Mouse (Mus musculus): ENCODE measurements around the gene 4930469K13Rik. TPM values are rescaled to one million over a fixed set of nuclear protein-coding genes. Genes with fewer than 3 reads are reported as not detected.

The 4930469K13Rik gene
- polyA plus RNA-seq, 1 experiment from 2014 or later, result not detected

DNA sequence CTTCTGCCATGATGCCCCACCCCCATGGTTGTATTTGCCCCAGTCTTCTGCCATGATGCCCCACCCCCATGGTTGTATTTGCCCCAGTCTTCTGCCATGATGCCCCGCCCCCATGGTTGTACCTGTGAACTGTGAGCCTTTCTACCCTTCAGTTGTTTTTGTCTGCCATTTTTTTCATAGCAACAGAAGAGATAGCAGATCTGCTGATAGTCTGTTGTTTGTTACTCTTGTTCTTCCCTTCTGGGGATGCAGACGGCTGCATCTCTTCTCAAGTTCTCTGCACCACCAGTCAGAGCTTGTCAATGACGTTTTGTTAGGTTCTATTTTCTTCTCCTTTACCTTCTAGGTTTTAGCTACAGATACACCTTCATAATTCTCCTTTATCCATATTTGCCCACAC, 19.2 kb upstream of the 4930469K13Rik start:
- Histone ChIP-seq H3K4me3 (ENCODE audit: low read length) (no peak overlapping the region), H3K27me3 (ENCODE audit: insufficient read depth, low read length) (no peaks in the 10 kb centered on the region), H3K9me3 (ENCODE audit: low read length) (no peaks in the 10 kb centered on the region), H3K4me1 (ENCODE audit: insufficient read depth, low read length) (no peaks in the 10 kb centered on the region), H3K36me3 (ENCODE audit: insufficient read depth, low read length) (no peaks in the 10 kb centered on the region), H3K4me2 (replicated peaks; ENCODE audit: low read depth, low read length) (no peak overlapping the region), H3K9ac (replicated peaks; ENCODE audit: low read length) (no peak overlapping the region), H3K27ac (ENCODE audit: low read length) (no peak overlapping the region)
- 77% methylated on average over 3 of the region's 3 CpGs for WGBS
- no peak for ATAC-seq (ENCODE audit: low FRiP score, low TSS enrichment)

DNA sequence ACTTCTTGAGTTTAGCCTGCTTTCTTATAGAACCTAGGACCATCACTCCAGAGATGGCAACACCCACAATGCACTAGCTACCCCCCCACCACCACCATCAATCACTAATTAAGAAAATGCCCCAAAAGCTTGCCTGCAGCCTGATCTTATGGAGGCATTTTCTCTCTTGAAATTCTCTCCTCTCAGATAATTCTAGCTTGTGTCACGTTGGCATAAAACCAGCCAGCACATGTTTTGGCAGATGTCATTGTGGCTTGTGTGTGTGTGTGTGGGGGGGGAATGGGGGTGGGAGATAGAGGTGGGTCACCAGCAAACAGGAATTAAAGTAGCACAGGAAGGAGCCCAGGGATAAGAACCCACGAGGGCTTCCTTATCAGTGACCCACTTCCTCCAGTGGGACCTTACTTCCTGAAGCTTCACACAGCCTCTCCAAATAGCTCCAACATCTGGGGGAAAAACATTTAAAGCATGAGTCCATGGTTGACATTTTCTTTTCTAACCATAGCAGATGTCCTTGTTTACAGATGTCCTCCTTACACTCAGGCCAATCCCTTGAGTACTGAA, 18.3 kb upstream of the 4930469K13Rik start:
- Histone ChIP-seq H3K36me3 (ENCODE audit: insufficient read depth, low read length) (no peaks in the 10 kb centered on the region), H3K9ac (replicated peaks; ENCODE audit: low read length) (no peak overlapping the region), H3K27ac (ENCODE audit: low read length) (no peak overlapping the region), H3K4me2 (replicated peaks; ENCODE audit: low read depth, low read length) (no peak overlapping the region), H3K4me3 (ENCODE audit: low read length) (no peak overlapping the region), H3K4me1 (ENCODE audit: insufficient read depth, low read length) (no peaks in the 10 kb centered on the region), H3K27me3 (ENCODE audit: insufficient read depth, low read length) (no peaks in the 10 kb centered on the region), H3K9me3 (ENCODE audit: low read length) (no peaks in the 10 kb centered on the region)
- 50% methylated on average over 2 of the region's 2 CpGs for WGBS
- no peak; the same call in 1 of the 2 replicates for ATAC-seq (ENCODE audit: low FRiP score, low TSS enrichment)

DNA sequence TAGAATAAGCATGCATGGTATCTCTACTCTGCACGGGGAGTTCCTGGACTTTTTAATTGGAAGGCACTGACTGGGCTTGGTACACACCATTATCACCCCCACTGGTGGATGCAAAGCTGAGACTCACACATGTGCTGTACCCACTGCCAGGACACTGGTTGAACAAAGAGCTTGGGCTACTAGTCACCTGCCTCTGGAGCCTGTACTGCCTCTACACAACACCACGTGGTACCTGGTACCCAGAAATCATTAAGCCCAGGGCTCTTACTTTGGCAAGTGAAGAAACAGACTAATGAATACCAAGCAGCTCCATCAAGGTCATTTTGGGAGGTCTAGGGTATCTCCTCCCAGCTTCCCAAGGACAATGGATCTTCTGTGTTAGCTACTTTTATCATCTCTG, 15.4 kb upstream of the 4930469K13Rik start:
- Histone ChIP-seq H3K9me3 (ENCODE audit: low read length) (no peaks in the 10 kb centered on the region), H3K36me3 (ENCODE audit: insufficient read depth, low read length) (no peaks in the 10 kb centered on the region), H3K27me3 (ENCODE audit: insufficient read depth, low read length) (no peaks in the 10 kb centered on the region), H3K4me2 (replicated peaks; ENCODE audit: low read depth, low read length) (no peak overlapping the region), H3K4me1 (ENCODE audit: insufficient read depth, low read length) (no peaks in the 10 kb centered on the region), H3K9ac (replicated peaks; ENCODE audit: low read length) (no peak overlapping the region), H3K4me3 (ENCODE audit: low read length) (no peak overlapping the region), H3K27ac (ENCODE audit: low read length) (no peak overlapping the region)
- no peak for ATAC-seq (ENCODE audit: low FRiP score, low TSS enrichment)
- WGBS, result 61% methylated on average over 2 of the region's 2 CpGs

DNA sequence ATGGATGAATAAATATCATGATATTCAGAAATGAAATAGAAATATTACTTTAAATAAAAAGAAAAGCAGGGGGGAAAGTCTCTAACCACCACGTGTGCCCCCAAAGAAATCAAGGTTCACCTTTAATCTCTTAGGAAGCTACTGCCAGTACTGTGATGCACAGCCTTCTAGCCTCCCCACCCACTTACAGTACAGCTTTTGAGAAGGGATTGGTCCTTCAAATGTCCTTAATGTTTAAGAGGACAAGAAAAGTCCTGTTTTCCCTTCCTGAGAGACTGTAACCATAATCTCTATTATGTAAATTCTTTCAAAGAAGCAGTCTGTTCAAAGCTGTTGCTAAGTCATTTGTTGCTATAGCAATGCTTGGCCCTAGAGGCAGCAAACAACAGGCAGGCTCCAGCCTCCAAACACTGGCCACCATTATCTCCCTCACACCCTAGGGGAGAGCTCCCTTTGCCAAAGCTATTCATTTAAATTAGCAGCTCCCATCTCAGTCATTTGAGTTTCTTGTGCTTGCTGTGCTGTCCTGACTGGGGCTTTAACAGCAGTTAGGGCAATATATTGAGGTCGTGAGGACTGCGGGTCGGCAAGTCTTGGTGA, 14.5 kb upstream of the 4930469K13Rik start:
- ATAC-seq (ENCODE audit: low FRiP score, low TSS enrichment), result 0 out of 2 replicates have a peak, but pooled peaks have one; percentile 59
- Histone ChIP-seq H3K9me3 (ENCODE audit: low read length) (no peaks in the 10 kb centered on the region), H3K27me3 (ENCODE audit: insufficient read depth, low read length) (no peaks in the 10 kb centered on the region), H3K4me1 (ENCODE audit: insufficient read depth, low read length) (no peaks in the 10 kb centered on the region), H3K9ac (replicated peaks; ENCODE audit: low read length) (no peak overlapping the region), H3K4me2 (replicated peaks; ENCODE audit: low read depth, low read length) (no peak overlapping the region), H3K27ac (ENCODE audit: low read length) (no peak overlapping the region), H3K36me3 (ENCODE audit: insufficient read depth, low read length) (no peaks in the 10 kb centered on the region), H3K4me3 (ENCODE audit: low read length) (no peak overlapping the region)
- 33% methylated on average over 4 of the region's 4 CpGs for WGBS

DNA sequence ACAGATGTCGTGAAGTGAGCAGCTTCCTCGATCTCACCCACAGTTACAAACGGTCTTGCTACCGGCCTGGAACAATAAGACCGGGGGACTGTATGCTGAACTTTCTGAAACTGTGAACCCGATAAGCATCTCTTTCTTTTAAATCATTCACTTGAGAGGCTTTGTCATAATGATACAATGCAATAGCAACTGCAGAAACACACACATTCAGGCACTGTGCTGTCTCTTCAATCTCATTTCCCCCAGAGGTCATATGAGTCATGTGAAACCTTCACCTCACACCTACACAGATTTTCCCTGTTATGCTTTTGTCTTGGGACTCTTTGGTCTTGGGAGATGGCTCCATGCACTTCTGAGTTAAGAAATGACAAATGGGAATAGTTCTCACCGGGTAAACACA, 13.6 kb upstream of the 4930469K13Rik start:
- Histone ChIP-seq H3K36me3 (ENCODE audit: insufficient read depth, low read length) (no peaks in the 10 kb centered on the region), H3K27ac (ENCODE audit: low read length) (no peak overlapping the region), H3K4me3 (ENCODE audit: low read length) (no peak overlapping the region), H3K9me3 (ENCODE audit: low read length) (no peaks in the 10 kb centered on the region), H3K9ac (replicated peaks; ENCODE audit: low read length) (no peak overlapping the region), H3K4me2 (replicated peaks; ENCODE audit: low read depth, low read length) (no peak overlapping the region), H3K4me1 (ENCODE audit: insufficient read depth, low read length) (no peaks in the 10 kb centered on the region), H3K27me3 (ENCODE audit: insufficient read depth, low read length) (no peaks in the 10 kb centered on the region)
- no peak for ATAC-seq (ENCODE audit: low FRiP score, low TSS enrichment)
- 57% methylated on average over 7 of the region's 7 CpGs for WGBS

DNA sequence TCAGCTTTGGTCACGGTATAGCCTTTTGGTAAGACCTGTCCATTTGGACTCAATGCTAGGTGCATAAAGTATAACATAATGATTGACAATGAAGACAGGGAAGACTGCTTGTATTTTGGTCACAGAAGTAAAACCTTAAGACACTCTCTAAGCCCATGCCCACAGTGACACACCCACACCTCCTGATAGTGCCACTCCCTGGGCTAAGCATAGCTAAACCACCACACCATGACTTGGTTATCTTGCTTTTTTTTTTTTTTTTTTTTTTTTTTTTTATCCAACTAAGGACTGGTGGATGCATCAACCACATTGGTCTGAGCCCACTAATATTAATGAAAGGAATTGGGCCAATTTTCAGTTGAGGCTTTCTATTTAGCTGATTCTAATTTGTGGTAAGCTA, 10.9 kb upstream of the 4930469K13Rik start:
- Histone ChIP-seq H3K4me1 (ENCODE audit: insufficient read depth, low read length) (no peaks in the 10 kb centered on the region), H3K4me2 (replicated peaks; ENCODE audit: low read depth, low read length) (no peak overlapping the region), H3K36me3 (ENCODE audit: insufficient read depth, low read length) (no peaks in the 10 kb centered on the region), H3K9me3 (ENCODE audit: low read length) (no peaks in the 10 kb centered on the region), H3K27ac (ENCODE audit: low read length) (no peak overlapping the region), H3K27me3 (ENCODE audit: insufficient read depth, low read length) (no peaks in the 10 kb centered on the region), H3K4me3 (ENCODE audit: low read length) (no peak overlapping the region), H3K9ac (replicated peaks; ENCODE audit: low read length) (no peak overlapping the region)
- WGBS, result 94% methylated on average over 1 of the region's 1 CpGs
- ATAC-seq (ENCODE audit: low FRiP score, low TSS enrichment), result no peak

DNA sequence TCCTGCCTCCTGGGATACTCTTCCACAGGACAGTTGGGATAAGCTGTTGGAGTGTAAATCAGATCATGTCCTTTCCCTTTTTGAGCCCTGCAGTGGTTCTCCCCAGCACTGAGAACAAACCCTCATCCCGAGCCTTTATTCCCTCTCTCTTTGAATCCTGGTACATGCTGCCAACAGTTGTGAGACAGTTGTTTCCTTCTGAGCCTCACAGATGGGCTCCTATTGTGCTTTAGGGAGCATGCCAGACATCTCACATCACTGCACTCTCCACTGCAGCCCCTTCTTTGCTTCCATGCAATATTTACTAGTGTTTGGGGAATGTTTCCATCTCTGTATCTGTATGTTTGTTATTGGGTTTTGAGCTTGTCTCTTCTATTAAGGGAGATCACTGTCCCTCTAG, 6.6 kb upstream of the 4930469K13Rik start:
- no peak overlapping the region for H3K4me3 ChIP-seq (ENCODE audit: low read length)
- H3K27ac ChIP-seq (ENCODE audit: low read length), result no peak overlapping the region
- no peaks in the 10 kb centered on the region for H3K4me1 ChIP-seq (ENCODE audit: insufficient read depth, low read length)
- 50% methylated on average over 1 of the region's 1 CpGs for WGBS
- no peak overlapping the region for H3K4me2 ChIP-seq (replicated peaks; ENCODE audit: low read depth, low read length)
- no peak for ATAC-seq (ENCODE audit: low FRiP score, low TSS enrichment)
- H3K9me3 ChIP-seq (ENCODE audit: low read length), result no peaks in the 10 kb centered on the region
- H3K9ac ChIP-seq (replicated peaks; ENCODE audit: low read length), result no peak overlapping the region
- H3K27me3 ChIP-seq (ENCODE audit: insufficient read depth, low read length), result no peaks in the 10 kb centered on the region
- no peaks in the 10 kb centered on the region for H3K36me3 ChIP-seq (ENCODE audit: insufficient read depth, low read length)

DNA sequence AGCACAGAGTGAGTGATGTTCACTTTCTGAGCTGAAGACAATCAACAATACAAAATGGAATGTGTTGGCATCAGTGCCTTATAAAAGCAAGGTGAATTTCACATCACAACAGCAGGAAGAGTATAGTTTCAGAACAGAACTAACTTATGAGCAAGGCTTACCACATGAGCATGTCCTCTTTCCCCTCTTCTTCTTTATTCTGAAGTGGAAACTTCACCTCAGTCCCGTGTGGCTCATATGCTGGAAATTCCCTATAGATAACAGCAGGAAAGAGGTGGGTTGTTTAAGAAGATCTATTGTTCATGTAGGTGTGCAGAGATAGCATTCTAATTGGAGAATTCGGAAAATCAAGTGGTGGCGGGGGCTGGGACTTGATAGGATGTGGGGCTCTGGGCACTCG, 3.5 kb upstream of the 4930469K13Rik start:
- Histone ChIP-seq H3K4me2 (replicated peaks; ENCODE audit: low read depth, low read length) (no peak overlapping the region), H3K4me1 (ENCODE audit: insufficient read depth, low read length) (no peaks in the 10 kb centered on the region), H3K9ac (replicated peaks; ENCODE audit: low read length) (no peak overlapping the region), H3K36me3 (ENCODE audit: insufficient read depth, low read length) (no peaks in the 10 kb centered on the region), H3K4me3 (ENCODE audit: low read length) (no peak overlapping the region), H3K27ac (ENCODE audit: low read length) (no peak overlapping the region), H3K9me3 (ENCODE audit: low read length) (no peaks in the 10 kb centered on the region), H3K27me3 (ENCODE audit: insufficient read depth, low read length) (no peaks in the 10 kb centered on the region)
- no peak for ATAC-seq (ENCODE audit: low FRiP score, low TSS enrichment)
- WGBS, result 84% methylated on average over 4 of the region's 4 CpGs

DNA sequence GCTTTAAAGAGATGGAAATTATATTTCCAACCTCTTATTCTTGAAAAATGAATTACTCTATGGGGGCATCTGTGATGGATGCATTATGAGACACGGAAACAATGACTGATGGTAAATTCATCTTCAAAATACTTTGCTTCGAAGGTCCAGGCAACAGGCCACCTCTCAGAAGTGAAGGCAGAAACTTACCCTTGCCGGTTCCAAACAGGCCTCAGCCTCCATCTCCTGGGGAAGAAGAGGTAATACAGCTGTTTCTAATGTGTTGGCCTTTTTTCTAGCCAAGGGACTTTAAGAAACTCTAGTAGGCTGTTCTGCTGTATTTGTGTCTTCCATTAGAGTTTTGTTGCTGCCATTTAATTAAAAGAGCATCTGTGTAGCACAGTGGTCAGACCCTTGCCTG, 11.3 kb downstream of the 4930469K13Rik start:
- H3K4me2 ChIP-seq (replicated peaks; ENCODE audit: low read depth, low read length), result no peak overlapping the region
- H3K27me3 ChIP-seq (ENCODE audit: insufficient read depth, low read length), result no peaks in the 10 kb centered on the region
- no peaks in the 10 kb centered on the region for H3K9me3 ChIP-seq (ENCODE audit: low read length)
- no peaks in the 10 kb centered on the region for H3K4me1 ChIP-seq (ENCODE audit: insufficient read depth, low read length)
- 73% methylated on average over 3 of the region's 3 CpGs for WGBS
- no peak for ATAC-seq (ENCODE audit: low FRiP score, low TSS enrichment)
- H3K4me3 ChIP-seq (ENCODE audit: low read length), result no peak overlapping the region
- no peak overlapping the region for H3K27ac ChIP-seq (ENCODE audit: low read length)
- no peaks in the 10 kb centered on the region for H3K36me3 ChIP-seq (ENCODE audit: insufficient read depth, low read length)
- no peak overlapping the region for H3K9ac ChIP-seq (replicated peaks; ENCODE audit: low read length)

DNA sequence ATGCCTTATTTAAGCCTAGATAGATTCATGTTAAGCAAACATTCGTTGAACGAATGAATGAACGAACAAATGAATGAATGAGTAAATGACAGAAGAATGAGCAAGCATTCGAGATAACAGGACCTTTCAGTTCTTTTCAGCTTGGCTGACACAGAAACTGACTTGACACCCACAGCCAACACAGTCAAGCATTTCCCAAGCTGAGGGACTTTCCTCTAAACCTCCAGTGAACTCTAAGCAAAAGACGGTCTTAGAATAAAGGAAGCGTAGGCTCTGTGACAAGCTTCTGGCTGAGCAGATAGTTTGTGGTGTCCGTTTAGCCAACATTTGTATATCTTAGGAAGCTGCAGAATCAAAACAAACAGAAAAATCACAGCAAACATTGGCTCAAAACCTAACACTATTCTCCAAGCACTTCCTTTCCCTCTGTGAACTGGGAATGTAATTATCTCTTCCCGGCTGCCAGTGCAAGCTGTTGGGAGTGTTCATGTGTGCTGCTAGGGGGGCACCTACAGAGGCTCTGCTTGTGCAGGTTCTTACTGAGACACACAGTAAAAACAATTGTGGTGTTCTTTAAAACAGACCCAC, 12.1 kb downstream of the 4930469K13Rik start:
- no peak for ATAC-seq (ENCODE audit: low FRiP score, low TSS enrichment)
- 81% methylated on average over 8 of the region's 8 CpGs for WGBS

More for the DNA sequence above, 12.1 kb downstream of the 4930469K13Rik start:
- Histone ChIP-seq H3K36me3 (ENCODE audit: insufficient read depth, low read length) (no peaks in the 10 kb centered on the region), H3K9me3 (ENCODE audit: low read length) (no peaks in the 10 kb centered on the region), H3K27ac (ENCODE audit: low read length) (no peak overlapping the region), H3K27me3 (ENCODE audit: insufficient read depth, low read length) (no peaks in the 10 kb centered on the region), H3K9ac (replicated peaks; ENCODE audit: low read length) (no peak overlapping the region), H3K4me2 (replicated peaks; ENCODE audit: low read depth, low read length) (no peak overlapping the region), H3K4me1 (ENCODE audit: insufficient read depth, low read length) (no peaks in the 10 kb centered on the region), H3K4me3 (ENCODE audit: low read length) (no peak overlapping the region)
